Mouse (Mus musculus) embryonic facial prominence, embryonic 14.5 days (tissue): ENCODE measurements around the gene Thumpd3. TPM values are rescaled to one million over a fixed set of nuclear protein-coding genes. Genes with fewer than 3 reads are reported as not detected.

Experiments used
- ATAC-seq: fragments of 200-750 bp; cut with Nextera tagmentation; 2 replicates; pipeline ENCODE4 v1.8.0; 2017; ENCODE audit warnings: low read depth, moderate number of reproducible peaks, moderate TSS enrichment
- DNase-seq: peaks from one replicate; pipeline ENCODE4 v3.0.0-alpha.2; 2015; ENCODE audit warnings: low spot score
- H3K27ac ChIP-seq: fragments of 300-500 bp; sonication (generic); replicated peaks from 2 replicates; pipeline ENCODE4 v1.5.1; 2014; ENCODE audit warnings: low read depth, mild to moderate bottlenecking, low read length, moderate library complexity
- H3K27me3 ChIP-seq: fragments of 300-500 bp; sonication (generic); replicated peaks from 2 replicates; pipeline ENCODE4 v1.6.1; 2014; ENCODE audit warnings: low read length; ENCODE audit not compliant: control insufficient read depth, insufficient read depth
- H3K36me3 ChIP-seq: fragments of 300-500 bp; sonication (generic); 2 replicates; pipeline ENCODE4 v1.6.1; 2014; ENCODE audit warnings: low read length, mixed read lengths; ENCODE audit not compliant: control insufficient read depth, insufficient read depth
- H3K4me1 ChIP-seq: fragments of 300-500 bp; sonication (generic); 2 replicates; pipeline ENCODE4 v1.6.1; 2014; ENCODE audit warnings: antibody characterized with exemption, low read length; ENCODE audit not compliant: control insufficient read depth, insufficient read depth
- H3K4me2 ChIP-seq: fragments of 300-500 bp; sonication (generic); 2 replicates; pipeline ENCODE4 v1.6.1; 2014; ENCODE audit warnings: low read depth, mild to moderate bottlenecking, low read length, moderate library complexity, mixed read lengths
- H3K4me3 ChIP-seq: fragments of 300-500 bp; sonication (generic); 2 replicates; pipeline ENCODE4 v1.5.1; 2014; ENCODE audit warnings: low read depth, mild to moderate bottlenecking, low read length
- H3K9ac ChIP-seq: fragments of 300-500 bp; sonication (generic); 2 replicates; pipeline ENCODE4 v1.6.1; 2014; ENCODE audit warnings: low read depth, mild to moderate bottlenecking, low read length, moderate library complexity, mixed read lengths
- H3K9me3 ChIP-seq: fragments of 300-500 bp; sonication (generic); 2 replicates; pipeline ENCODE4 v1.6.1; 2016; ENCODE audit warnings: low read length; ENCODE audit not compliant: control insufficient read depth
- whole genome bisulfite sequencing: fragments of 180-500 bp; shearing (Covaris S2); extraction: QIAGEN DNeasy Blood & Tissue Kit; methylation state at CpG from one replicate; pipeline ENCODE4 v1.1.7; 2014; 5-methylcytosine and 5-hydroxymethylcytosine counted together
- polyA plus RNA-seq: library from polyadenylated mRNA; unstranded; fragments of >200 nt; fragmentation: Nextera tagmentation; extraction: Ambion mirVana; gene quantifications from 2 replicates; pipeline ENCODE4 v1.2.1, GENCODE M21; 2014

Gene Thumpd3
- polyA plus RNA-seq, result 36.1 and 38.9 TPM in 2 replicates

GRCm38 (mm10) chr6:113046041-113046975, at the start of gene Thumpd3:
TSS of gene Thumpd3 (plus strand) at chr6:113046225.
- no peaks in the 10 kb centered on the region for H3K27me3 ChIP-seq
- no peaks in the 10 kb centered on the region for H3K9me3 ChIP-seq
- H3K4me1 ChIP-seq, result peaks cover 13% of the 10 kb centered on the region
- H3K27ac ChIP-seq, result peak within 1 kb of the TSS; percentile 92
- peak; percentile 100 for ATAC-seq
- peak within 1 kb of the TSS; percentile 83 for H3K4me3 ChIP-seq
- DNase-seq, result peak; percentile 98
- peak within 1 kb of the TSS; percentile 98 for H3K4me2 ChIP-seq
- peak within 1 kb of the TSS; percentile 83 for H3K9ac ChIP-seq
- peaks cover 25% of the 10 kb centered on the region for H3K36me3 ChIP-seq
- WGBS, result under 1% methylated on average over 48 of the region's 59 CpGs

GRCm38 (mm10) chr6:112999199-112999598, 46.8 kb upstream of the Thumpd3 start:
- 13% methylated on average over 2 of the region's 2 CpGs for WGBS
- no peaks in the 10 kb centered on the region for H3K36me3 ChIP-seq
- no peak overlapping the region for H3K4me2 ChIP-seq
- H3K9ac ChIP-seq, result no peak overlapping the region
- no peaks in the 10 kb centered on the region for H3K4me1 ChIP-seq
- H3K9me3 ChIP-seq, result no peaks in the 10 kb centered on the region
- H3K27me3 ChIP-seq, result no peaks in the 10 kb centered on the region
- H3K27ac ChIP-seq, result no peak overlapping the region
- ATAC-seq (no peak), DNase-seq (no peak)
- H3K4me3 ChIP-seq, result no peak overlapping the region

- ATAC-seq (peak; percentile 94), DNase-seq (peak; percentile 94)
- H3K4me2 ChIP-seq, result peak overlapping the region; percentile 26; the same call in 1 of the 2 replicates
- 38% methylated on average over 11 of the region's 11 CpGs for WGBS
- H3K9ac ChIP-seq, result no peak overlapping the region
- H3K9me3 ChIP-seq, result no peaks in the 10 kb centered on the region
- H3K27me3 ChIP-seq, result no peaks in the 10 kb centered on the region
- H3K4me1 ChIP-seq, result no peaks in the 10 kb centered on the region
- H3K27ac ChIP-seq, result no peak overlapping the region
- H3K36me3 ChIP-seq, result no peaks in the 10 kb centered on the region
- H3K4me3 ChIP-seq, result no peak overlapping the region
Measured at GRCm38 (mm10) chr6:113000666-113001287, 45.2 kb upstream of the Thumpd3 start.

- Histone ChIP-seq H3K4me1 (no peaks in the 10 kb centered on the region), H3K4me2 (no peak overlapping the region), H3K36me3 (no peaks in the 10 kb centered on the region), H3K27ac (no peak overlapping the region), H3K9ac (no peak overlapping the region), H3K4me3 (no peak overlapping the region), H3K9me3 (no peaks in the 10 kb centered on the region), H3K27me3 (no peaks in the 10 kb centered on the region)
- ATAC-seq, result no peak
- 69% methylated on average over 12 of the region's 12 CpGs for WGBS
- no peak for DNase-seq
Measured at GRCm38 (mm10) chr6:113001719-113002118, 44.3 kb upstream of the Thumpd3 start.

- H3K36me3 ChIP-seq, result no peaks in the 10 kb centered on the region
- H3K4me1 ChIP-seq, result no peaks in the 10 kb centered on the region
- WGBS, result 85% methylated on average over 10 of the region's 10 CpGs
- no peak overlapping the region for H3K4me3 ChIP-seq
- H3K9ac ChIP-seq, result no peak overlapping the region
- no peaks in the 10 kb centered on the region for H3K27me3 ChIP-seq
- H3K4me2 ChIP-seq, result no peak overlapping the region
- DNase-seq (no peak), ATAC-seq (no peak)
- H3K9me3 ChIP-seq, result no peaks in the 10 kb centered on the region
- H3K27ac ChIP-seq, result no peak overlapping the region
Measured at GRCm38 (mm10) chr6:113003313-113004111, 42.5 kb upstream of the Thumpd3 start.

- Histone ChIP-seq H3K4me3 (no peak overlapping the region), H3K36me3 (no peaks in the 10 kb centered on the region), H3K27ac (no peak overlapping the region), H3K9ac (no peak overlapping the region), H3K27me3 (no peaks in the 10 kb centered on the region), H3K4me1 (no peaks in the 10 kb centered on the region), H3K9me3 (no peaks in the 10 kb centered on the region), H3K4me2 (no peak overlapping the region)
- ATAC-seq (no peak), DNase-seq (no peak)
- WGBS, result 54% methylated on average over 2 of the region's 2 CpGs
Measured at GRCm38 (mm10) chr6:113006833-113007232, 39.2 kb upstream of the Thumpd3 start.

GRCm38 (mm10) chr6:113011886-113012285, 34.1 kb upstream of the Thumpd3 start:
- DNase-seq (no peak), ATAC-seq (no peak)
- no peak overlapping the region for H3K4me2 ChIP-seq
- no peak overlapping the region for H3K9ac ChIP-seq
- peak overlapping the region; percentile 84 for H3K27ac ChIP-seq
- H3K4me1 ChIP-seq, result peaks cover 6% of the 10 kb centered on the region
- no peak overlapping the region for H3K4me3 ChIP-seq
- whole genome bisulfite sequencing, result 59% methylated on average over 2 of the region's 2 CpGs
- H3K27me3 ChIP-seq, result no peaks in the 10 kb centered on the region
- no peaks in the 10 kb centered on the region for H3K9me3 ChIP-seq
- no peaks in the 10 kb centered on the region for H3K36me3 ChIP-seq

- Histone ChIP-seq H3K4me1 (peaks cover 6% of the 10 kb centered on the region), H3K9me3 (no peaks in the 10 kb centered on the region), H3K27ac (peak overlapping the region; percentile 84), H3K27me3 (no peaks in the 10 kb centered on the region), H3K9ac (0 out of 2 replicates have a peak overlapping the region, but pooled peaks have one; percentile 30), H3K4me2 (peak overlapping the region; percentile 16), H3K4me3 (no peak overlapping the region), H3K36me3 (no peaks in the 10 kb centered on the region)
- peak; percentile 88 for DNase-seq
- peak; percentile 80 for ATAC-seq
- WGBS, result 16% methylated on average over 6 of the region's 6 CpGs
Measured at GRCm38 (mm10) chr6:113012495-113012941, 33.5 kb upstream of the Thumpd3 start.
